In genomic region chr6:101354230-101354881, GRCm38 (mm10) we compare ENCODE assay signal across 9 mouse cellular contexts. TPM values are rescaled to one million over a fixed set of nuclear protein-coding genes. Genes with fewer than 3 reads are reported as not detected.
DNase-seq lines count a peak whose midpoint lies in the region; ATAC-seq and TF ChIP-seq lines count a peak whose summit lies in the region.
"Had no signal": no experiment of that assay in that cellular context is flagged by ENCODE, and none has a peak within 500 bp of the region (broad histone marks: within the 10 kb centered on the region; RNA-seq: fewer than 3 reads in every experiment).

No protein-coding gene starts in this region.

- no peak for TF ChIP-seq EP300 in lung, postnatal 0 days (IDR thresholded peaks at IDR 0.05)

- H3K4me1 ChIP-seq in lung, postnatal 0 days (ENCODE audit: insufficient read depth, low read depth, low read length) = peaks cover 10% of the 10 kb centered on the region; the same call in 1 of the 2 replicates

- intact Hi-C loops in left cerebral cortex, postnatal 25 days (cut with DNase I) = loop anchor here (1.0 to 5.0 kb wide), 6 partner anchors 64 to 263 kb away; no protein-coding TSS in a partner anchor

- no peak overlapping the region for H3K4me3 ChIP-seq in lung, postnatal 0 days (ENCODE audit: low read depth, low read length)
- H3K4me3 ChIP-seq: limb, embryonic 12.5 days had no signal

- TF ChIP-seq CTCF in lung, postnatal 0 days (IDR thresholded peaks at IDR 0.05) = no peak

- no peak overlapping the region for H3K9ac ChIP-seq in lung, postnatal 0 days (replicated peaks; ENCODE audit: low read depth)
- H3K9ac ChIP-seq: limb, embryonic 12.5 days had no signal

- no peaks in the 10 kb centered on the region for H3K27me3 ChIP-seq in lung, postnatal 0 days (replicated peaks; ENCODE audit: insufficient read depth, low read length)

- H3K36me3 ChIP-seq in lung, postnatal 0 days (ENCODE audit: insufficient read depth, low read length) = no peaks in the 10 kb centered on the region
- H3K36me3 ChIP-seq: limb, embryonic 12.5 days had no signal

- 60% methylated on average over 8 of the region's 8 CpGs for WGBS in lung, postnatal 0 days

- H3K27ac ChIP-seq in lung, postnatal 0 days (ENCODE audit: low read length) = 0 out of 2 replicates have a peak overlapping the region, but pooled peaks have one; percentile 9
- H3K27ac ChIP-seq: limb, embryonic 12.5 days had no signal

- H3K4me2 ChIP-seq in lung, postnatal 0 days (replicated peaks; ENCODE audit: low read depth, low read length) = no peak overlapping the region
- H3K4me2 ChIP-seq: limb, embryonic 12.5 days had no signal

- no peak for ATAC-seq in lung, postnatal 0 days

- DNase-seq in lung, postnatal 0 days (ENCODE audit: low spot score) = no peak
- DNase-seq in lung, postnatal 25 days (ENCODE audit: low spot score) = no peak
- DNase-seq in heart, adult 9 months (ENCODE audit: low spot score in 2 of 2) = peak; percentile 37 to 57
- DNase-seq in left cerebral cortex, postnatal 25 days (ENCODE audit: low spot score in 2 of 2) = peak; percentile 35 to 94
- peak; percentile 73 for DNase-seq in testis, postnatal 10 days (ENCODE audit: low spot score)
- DNase-seq in adrenal gland, adult (ENCODE audit: inconsistent age in 2 of 2, low spot score in 1 of 2) = no peak
- DNase-seq in thymus, postnatal 4 days = no peak
- DNase-seq in kidney, postnatal 4 days = no peak

- H3K9me3 ChIP-seq in lung, postnatal 0 days (ENCODE audit: low read length) = no peaks in the 10 kb centered on the region
- H3K9me3 ChIP-seq: limb, embryonic 12.5 days had no signal

RNA-seq across cellular contexts. Expression of gene Pdzrn3, which starts 23.3 kb away (rescaled TPM):
- 5.9 and 7.4 TPM in 2 replicates for polyA plus RNA-seq in lung, postnatal 0 days (2015; fragmentation: Nextera tagmentation; extraction: Ambion mirVana)
- total RNA-seq in left cerebral cortex, postnatal 25 days (2021) = 10 to 100 TPM; 43.9 to 47.8 TPM

Comparison
In these comparisons a context has a peak if more than half of its experiments do, and no peak if none do; other contexts are left out.
1. DNase-seq: peak in heart, adult 9 months (2 of 2), left cerebral cortex, postnatal 25 days (2 of 2) and testis, postnatal 10 days (single experiment); none in lung, postnatal 0 days (single experiment), lung, postnatal 25 days (single experiment), adrenal gland, adult (0 of 2), thymus, postnatal 4 days (single experiment) and kidney, postnatal 4 days (0 of 2).